Mouse (Mus musculus): ENCODE data around the gene Nanos2. TPM values are rescaled to one million over a fixed set of nuclear protein-coding genes. Genes with fewer than 3 reads are reported as not detected.

Gene Nanos2
- polyA plus RNA-seq, 1 experiment from 2014 or later = not detected

GRCm38 (mm10) chr7:18951397-18951796, 35.8 kb upstream of the Nanos2 start:
- H3K36me3 ChIP-seq (ENCODE audit: control insufficient read depth, insufficient read depth) = no peaks in the 10 kb centered on the region
- no peak for ATAC-seq
- no peaks in the 10 kb centered on the region for H3K4me1 ChIP-seq (replicated peaks; ENCODE audit: control insufficient read depth, insufficient read depth, low read length)
- 13% methylated on average over 15 of the region's 15 CpGs for WGBS
- no peaks in the 10 kb centered on the region for H3K9me3 ChIP-seq (ENCODE audit: control insufficient read depth)
- TF ChIP-seq CTCF (IDR thresholded peaks at IDR 0.05; ENCODE audit: low read depth) = no peak
- peaks cover 5% of the 10 kb centered on the region; the same call in 1 of the 2 replicates for H3K27me3 ChIP-seq (replicated peaks; ENCODE audit: control insufficient read depth, insufficient read depth, low read length)
- H3K4me3 ChIP-seq (ENCODE audit: low read depth, low read length) = no peak overlapping the region
- no peak overlapping the region for H3K27ac ChIP-seq (ENCODE audit: low read depth, low read length)
- H3K4me2 ChIP-seq (replicated peaks; ENCODE audit: low read depth) = no peak overlapping the region
- H3K9ac ChIP-seq (ENCODE audit: low read depth, low read length) = no peak overlapping the region

GRCm38 (mm10) chr7:18957569-18958383, 29.4 kb upstream of the Nanos2 start:
- Histone ChIP-seq H3K36me3 (ENCODE audit: control insufficient read depth, insufficient read depth) (no peaks in the 10 kb centered on the region; the same call in 1 of the 2 replicates), H3K9ac (ENCODE audit: low read depth, low read length) (peak overlapping the region; percentile 46), H3K27me3 (replicated peaks; ENCODE audit: control insufficient read depth, insufficient read depth, low read length) (peaks cover 52% of the 10 kb centered on the region), H3K4me2 (replicated peaks; ENCODE audit: low read depth) (peak overlapping the region; percentile 99), H3K9me3 (ENCODE audit: control insufficient read depth) (no peaks in the 10 kb centered on the region), H3K4me3 (ENCODE audit: low read depth, low read length) (peak overlapping the region; percentile 64), H3K27ac (ENCODE audit: low read depth, low read length) (0 out of 2 replicates have a peak overlapping the region, but pooled peaks have one; percentile 15), H3K4me1 (replicated peaks; ENCODE audit: control insufficient read depth, insufficient read depth, low read length) (no peaks in the 10 kb centered on the region)
- ATAC-seq = peak; percentile 47
- TF ChIP-seq CTCF (IDR thresholded peaks at IDR 0.05; ENCODE audit: low read depth) = 0 out of 2 replicates have a peak, but pooled peaks have one; percentile 12
- WGBS = 1% methylated on average over 82 of the region's 107 CpGs

GRCm38 (mm10) chr7:18958384-18958766, 28.8 kb upstream of the Nanos2 start:
- Histone ChIP-seq H3K36me3 (ENCODE audit: control insufficient read depth, insufficient read depth) (no peaks in the 10 kb centered on the region; the same call in 1 of the 2 replicates), H3K9ac (ENCODE audit: low read depth, low read length) (peak overlapping the region; percentile 46), H3K27me3 (replicated peaks; ENCODE audit: control insufficient read depth, insufficient read depth, low read length) (peaks cover 58% of the 10 kb centered on the region), H3K4me3 (ENCODE audit: low read depth, low read length) (peak overlapping the region; percentile 64), H3K4me2 (replicated peaks; ENCODE audit: low read depth) (peak overlapping the region; percentile 99), H3K4me1 (replicated peaks; ENCODE audit: control insufficient read depth, insufficient read depth, low read length) (no peaks in the 10 kb centered on the region), H3K9me3 (ENCODE audit: control insufficient read depth) (no peaks in the 10 kb centered on the region), H3K27ac (ENCODE audit: low read depth, low read length) (no peak overlapping the region)
- no peak for ATAC-seq
- no peak for TF ChIP-seq CTCF (IDR thresholded peaks at IDR 0.05; ENCODE audit: low read depth)
- WGBS = 5% methylated on average over 10 of the region's 21 CpGs

GRCm38 (mm10) chr7:18959446-18959845, 27.8 kb upstream of the Nanos2 start:
- no peak for TF ChIP-seq CTCF (IDR thresholded peaks at IDR 0.05; ENCODE audit: low read depth)
- H3K4me2 ChIP-seq (replicated peaks; ENCODE audit: low read depth) = no peak overlapping the region
- no peak for ATAC-seq
- peaks cover 69% of the 10 kb centered on the region for H3K27me3 ChIP-seq (replicated peaks; ENCODE audit: control insufficient read depth, insufficient read depth, low read length)
- WGBS = 54% methylated on average over 8 of the region's 8 CpGs
- H3K9ac ChIP-seq (ENCODE audit: low read depth, low read length) = no peak overlapping the region
- no peaks in the 10 kb centered on the region; the same call in 1 of the 2 replicates for H3K36me3 ChIP-seq (ENCODE audit: control insufficient read depth, insufficient read depth)
- no peaks in the 10 kb centered on the region for H3K9me3 ChIP-seq (ENCODE audit: control insufficient read depth)
- H3K27ac ChIP-seq (ENCODE audit: low read depth, low read length) = no peak overlapping the region
- H3K4me3 ChIP-seq (ENCODE audit: low read depth, low read length) = no peak overlapping the region
- H3K4me1 ChIP-seq (replicated peaks; ENCODE audit: control insufficient read depth, insufficient read depth, low read length) = no peaks in the 10 kb centered on the region

- Histone ChIP-seq H3K4me3 (ENCODE audit: low read depth, low read length) (no peak overlapping the region; the same call in 1 of the 2 replicates), H3K9me3 (ENCODE audit: control insufficient read depth) (no peaks in the 10 kb centered on the region), H3K9ac (ENCODE audit: low read depth, low read length) (no peak overlapping the region), H3K4me2 (replicated peaks; ENCODE audit: low read depth) (peak overlapping the region; percentile 37; the same call in 1 of the 2 replicates), H3K4me1 (replicated peaks; ENCODE audit: control insufficient read depth, insufficient read depth, low read length) (no peaks in the 10 kb centered on the region), H3K36me3 (ENCODE audit: control insufficient read depth, insufficient read depth) (no peaks in the 10 kb centered on the region), H3K27me3 (replicated peaks; ENCODE audit: control insufficient read depth, insufficient read depth, low read length) (peaks cover 69% of the 10 kb centered on the region), H3K27ac (ENCODE audit: low read depth, low read length) (no peak overlapping the region)
- 3% methylated on average over 17 of the region's 17 CpGs for WGBS
- TF ChIP-seq CTCF (IDR thresholded peaks at IDR 0.05; ENCODE audit: low read depth) = no peak
- ATAC-seq = no peak
These were observed 24.9 kb upstream of the Nanos2 start for GRCm38 (mm10) chr7:18962171-18962792.

GRCm38 (mm10) chr7:18962795-18963194, 24.4 kb upstream of the Nanos2 start:
- no peak for ATAC-seq
- Histone ChIP-seq H3K4me1 (replicated peaks; ENCODE audit: control insufficient read depth, insufficient read depth, low read length) (no peaks in the 10 kb centered on the region), H3K27me3 (replicated peaks; ENCODE audit: control insufficient read depth, insufficient read depth, low read length) (peaks cover 64% of the 10 kb centered on the region), H3K4me3 (ENCODE audit: low read depth, low read length) (no peak overlapping the region; the same call in 1 of the 2 replicates), H3K9me3 (ENCODE audit: control insufficient read depth) (no peaks in the 10 kb centered on the region), H3K36me3 (ENCODE audit: control insufficient read depth, insufficient read depth) (no peaks in the 10 kb centered on the region), H3K27ac (ENCODE audit: low read depth, low read length) (no peak overlapping the region), H3K9ac (ENCODE audit: low read depth, low read length) (no peak overlapping the region), H3K4me2 (replicated peaks; ENCODE audit: low read depth) (peak overlapping the region; percentile 37; the same call in 1 of the 2 replicates)
- WGBS = 5% methylated on average over 20 of the region's 20 CpGs
- TF ChIP-seq CTCF (IDR thresholded peaks at IDR 0.05; ENCODE audit: low read depth) = no peak
